8 mouse cellular contexts compared by ENCODE assay signal in genomic region chr17:45251034-45251730, GRCm38 (mm10).
DNase-seq lines count a peak whose midpoint lies in the region; ATAC-seq lines count a peak whose summit lies in the region.

No protein-coding gene starts in this region.

- no peak overlapping the region for H3K27ac ChIP-seq in intestine, embryonic 14.5 days (ENCODE audit: low read depth)

- peak; percentile 9 for DNase-seq in adipocyte (ENCODE audit: low spot score)
- DNase-seq in cerebellum, postnatal 36 days: peak; percentile 73 to 74
- peak; percentile 8 to 34 for DNase-seq in gastrocnemius, adult 8-10 months (ENCODE audit: low spot score in 2 of 2)
- peak; percentile 87 for DNase-seq in intestine, embryonic 14.5 days (ENCODE audit: low spot score)
- peak; percentile 37 to 77 for DNase-seq in left cerebral cortex, adult 8-10 months (ENCODE audit: low spot score in 2 of 2)
- peak; percentile 84 for DNase-seq in mesoderm, embryonic 11.5 days (ENCODE audit: low read depth, low spot score)
- DNase-seq in right cerebral cortex, postnatal 25 days: peak; percentile 74
- peak; percentile 36 to 55 for DNase-seq in urinary bladder, postnatal 36 days (ENCODE audit: low spot score in 2 of 2)

- 38% methylated on average over 22 of the region's 22 CpGs for WGBS in intestine, embryonic 14.5 days

- H3K4me3 ChIP-seq in intestine, embryonic 14.5 days (ENCODE audit: low read depth, low read length): no peak overlapping the region

- H3K4me1 ChIP-seq in intestine, embryonic 14.5 days (replicated peaks; ENCODE audit: control insufficient read depth, insufficient read depth, low read length): peaks cover 9% of the 10 kb centered on the region; the same call in 1 of the 2 replicates

- ATAC-seq in intestine, embryonic 14.5 days (replicated peaks; ENCODE audit: low FRiP score, low TSS enrichment, low read depth): no peak

- no peaks in the 10 kb centered on the region for H3K9me3 ChIP-seq in intestine, embryonic 14.5 days (ENCODE audit: control insufficient read depth, low read length)

- H3K36me3 ChIP-seq in intestine, embryonic 14.5 days (ENCODE audit: control insufficient read depth, insufficient read depth, low read length): no peaks in the 10 kb centered on the region

- no peak overlapping the region for H3K9ac ChIP-seq in intestine, embryonic 14.5 days (ENCODE audit: low read length)

- peak overlapping the region; percentile 15; the same call in 1 of the 2 replicates for H3K4me2 ChIP-seq in intestine, embryonic 14.5 days (ENCODE audit: low read length)

- H3K27me3 ChIP-seq in intestine, embryonic 14.5 days (replicated peaks; ENCODE audit: control insufficient read depth, insufficient read depth, low read length): no peaks in the 10 kb centered on the region

Comparison
In these comparisons a context has a peak if more than half of its experiments do, and no peak if none do; other contexts are left out.
1. DNase-seq: peak in every context shown above with its lines; median percentile 87 in intestine, embryonic 14.5 days; 84 in mesoderm, embryonic 11.5 days; 74 in right cerebral cortex, postnatal 25 days; 74 in cerebellum, postnatal 36 days; 57 in left cerebral cortex, adult 8-10 months; 46 in urinary bladder, postnatal 36 days; 21 in gastrocnemius, adult 8-10 months; 9 in adipocyte.